Mouse (Mus musculus): ENCODE measurements around the gene Ift52. TPM values are rescaled to one million over a fixed set of nuclear protein-coding genes. Genes with fewer than 3 reads are reported as not detected.

Gene Ift52
- polyA plus RNA-seq, 1 experiment from 2014 or later, result 42.1 TPM

- Histone ChIP-seq H3K27me3 (replicated peaks) (no peaks in the 10 kb centered on the region), H3K36me3 (replicated peaks) (no peaks in the 10 kb centered on the region), H3K9ac (no peak overlapping the region), H3K4me1 (no peaks in the 10 kb centered on the region), H3K4me2 (no peak overlapping the region), H3K27ac (no peak overlapping the region), H3K9me3 (no peaks in the 10 kb centered on the region), H3K4me3 (no peak overlapping the region)
- ATAC-seq (replicated peaks), result no peak
- WGBS, result 88% methylated on average over 6 of the region's 6 CpGs
Observed at GRCm38 (mm10) chr2:163085047-163085446, 67.9 kb downstream of the Ift52 start.

- Histone ChIP-seq H3K9ac (no peak overlapping the region), H3K4me1 (no peaks in the 10 kb centered on the region), H3K4me3 (no peak overlapping the region), H3K4me2 (no peak overlapping the region), H3K9me3 (no peaks in the 10 kb centered on the region), H3K36me3 (replicated peaks) (no peaks in the 10 kb centered on the region), H3K27me3 (replicated peaks) (no peaks in the 10 kb centered on the region), H3K27ac (no peak overlapping the region)
- no peak for ATAC-seq (replicated peaks)
- WGBS, result 84% methylated on average over 8 of the region's 8 CpGs
Observed at GRCm38 (mm10) chr2:163086561-163086960, 69.4 kb downstream of the Ift52 start.

- no peak within 1 kb of the TSS for H3K4me3 ChIP-seq
- H3K36me3 ChIP-seq (replicated peaks), result no peaks in the 10 kb centered on the region
- H3K27ac ChIP-seq, result no peak within 1 kb of the TSS
- no peak within 1 kb of the TSS for H3K4me2 ChIP-seq
- WGBS, result 87% methylated on average over 9 of the region's 9 CpGs
- no peaks in the 10 kb centered on the region for H3K27me3 ChIP-seq (replicated peaks)
- H3K4me1 ChIP-seq, result no peaks in the 10 kb centered on the region
- ATAC-seq (replicated peaks), result no peak
- no peak within 1 kb of the TSS for H3K9ac ChIP-seq
- no peaks in the 10 kb centered on the region for H3K9me3 ChIP-seq
Observed at GRCm38 (mm10) chr2:163087728-163088127, 70.6 kb downstream of the Ift52 start, which contains the start of gene Gtsf1l. Gene Gtsf1l (minus strand): TSS chr2:163087855.

- Histone ChIP-seq H3K27ac (no peak overlapping the region), H3K4me1 (no peaks in the 10 kb centered on the region), H3K4me2 (no peak overlapping the region), H3K4me3 (no peak overlapping the region), H3K27me3 (replicated peaks) (no peaks in the 10 kb centered on the region), H3K9me3 (no peaks in the 10 kb centered on the region), H3K9ac (no peak overlapping the region), H3K36me3 (replicated peaks) (no peaks in the 10 kb centered on the region)
- WGBS, result 80% methylated on average over 5 of the region's 5 CpGs
- no peak for ATAC-seq (replicated peaks)
Observed at GRCm38 (mm10) chr2:163089475-163090123, 72.4 kb downstream of the Ift52 start.

- Histone ChIP-seq H3K9ac (no peak overlapping the region), H3K9me3 (no peaks in the 10 kb centered on the region), H3K4me3 (no peak overlapping the region), H3K36me3 (replicated peaks) (no peaks in the 10 kb centered on the region), H3K4me2 (no peak overlapping the region), H3K4me1 (no peaks in the 10 kb centered on the region), H3K27ac (no peak overlapping the region), H3K27me3 (replicated peaks) (no peaks in the 10 kb centered on the region)
- WGBS, result 89% methylated on average over 10 of the region's 10 CpGs
- ATAC-seq (replicated peaks), result no peak
Observed at GRCm38 (mm10) chr2:163094909-163095308, 77.8 kb downstream of the Ift52 start.

Small RNAs within 50 kb of the gene (microRNA-seq; reads per million reads assigned to microRNA genes)
- gene Gm22174 (not detected), gene Mir7003 (not detected)

Other genes with a start within 250 kb of the Ift52 start
- 141 and 142 TPM in 2 replicates for gene Srsf6, start 85.8 kb upstream of the Ift52 start, polyA plus RNA-seq (2015; fragmentation: Nextera tagmentation; extraction: Ambion mirVana)
- gene L3mbtl1, start 73.9 kb upstream of the Ift52 start, polyA plus RNA-seq (2015; fragmentation: Nextera tagmentation; extraction: Ambion mirVana), result 3.9 and 4.4 TPM in 2 replicates
- gene Sgk2, start 30.0 kb upstream of the Ift52 start, polyA plus RNA-seq (2015; fragmentation: Nextera tagmentation; extraction: Ambion mirVana), result 0.10 TPM in 1 of 2 replicates, not detected in the other
- gene Mybl2, start 37.3 kb downstream of the Ift52 start, polyA plus RNA-seq (2015; fragmentation: Nextera tagmentation; extraction: Ambion mirVana), result 4.0 and 4.9 TPM in 2 replicates
- not detected in 2 replicates for gene Gtsf1l, start 70.5 kb downstream of the Ift52 start, polyA plus RNA-seq (2015; fragmentation: Nextera tagmentation; extraction: Ambion mirVana)
- gene Tox2, start 185.8 kb downstream of the Ift52 start, polyA plus RNA-seq (2015; fragmentation: Nextera tagmentation; extraction: Ambion mirVana), result 47.4 and 55.1 TPM in 2 replicates

Measured in midbrain, embryonic 15.5 days (tissue).